Comparison of ENCODE assay signal across 15 mouse cellular contexts in the genomic region with DNA sequence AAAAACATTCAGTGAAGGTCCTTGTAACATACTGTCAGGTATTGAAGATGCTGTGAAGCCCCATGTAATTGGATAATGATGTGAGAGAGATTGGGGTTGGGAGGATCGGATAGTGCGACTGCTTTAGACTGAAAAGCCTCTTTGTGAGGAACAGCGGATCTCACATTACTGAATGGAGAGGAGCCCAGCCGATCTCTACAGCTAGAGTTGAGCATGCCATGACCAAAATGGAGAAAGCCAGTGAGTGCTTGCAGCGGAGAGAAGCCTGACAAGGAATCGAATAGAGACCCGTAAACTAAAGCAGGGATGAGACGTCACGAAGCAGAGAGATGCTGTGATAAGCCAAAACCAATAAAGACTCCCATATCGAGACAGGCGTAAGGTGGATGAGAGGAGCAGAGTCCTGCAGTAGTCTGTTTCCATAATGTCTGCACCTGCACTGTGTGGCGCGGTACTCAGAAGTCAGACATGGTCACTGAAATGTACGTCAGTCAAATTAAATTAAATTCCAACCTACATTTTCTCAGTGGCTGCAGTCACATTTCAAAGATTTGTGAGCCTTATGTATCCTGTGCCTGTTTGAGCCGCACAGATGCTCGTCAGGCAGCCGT. TPM values are rescaled to one million over a fixed set of nuclear protein-coding genes. Genes with fewer than 3 reads are reported as not detected.
DNase-seq lines count a peak whose midpoint lies in the region; ATAC-seq and TF ChIP-seq lines count a peak whose summit lies in the region.
"Had no signal": no experiment of that assay in that cellular context is flagged by ENCODE, and none has a peak within 500 bp of the region (broad histone marks: within the 10 kb centered on the region; RNA-seq: fewer than 3 reads in every experiment).

No protein-coding gene starts in this region.

- intact Hi-C loops in gastrocnemius, postnatal 36 days (cut with DNase I): no loop called here

- H3K4me3 ChIP-seq in neural tube, embryonic 12.5 days: no peak overlapping the region
- H3K4me3 ChIP-seq in hindbrain, embryonic 11.5 days (ENCODE audit: low read depth, low read length): no peak overlapping the region
- peak overlapping the region; percentile 15 for H3K4me3 ChIP-seq in midbrain, embryonic 12.5 days
- no peak overlapping the region for H3K4me3 ChIP-seq in lung, postnatal 0 days (ENCODE audit: low read depth, low read length)
- H3K4me3 ChIP-seq: gastrocnemius, adult 2 months; layer of hippocampus, adult 2 months had no signal

- no peaks in the 10 kb centered on the region for H3K9me3 ChIP-seq in neural tube, embryonic 12.5 days
- H3K9me3 ChIP-seq in hindbrain, embryonic 11.5 days (ENCODE audit: control insufficient read depth, low read length): peaks cover 4% of the 10 kb centered on the region; the same call in 1 of the 2 replicates
- H3K9me3 ChIP-seq in midbrain, embryonic 12.5 days: no peaks in the 10 kb centered on the region
- peaks cover 4% of the 10 kb centered on the region; the same call in 1 of the 2 replicates for H3K9me3 ChIP-seq in lung, postnatal 0 days (ENCODE audit: low read length)

- H3K9ac ChIP-seq in neural tube, embryonic 12.5 days: no peak overlapping the region
- no peak overlapping the region for H3K9ac ChIP-seq in hindbrain, embryonic 11.5 days (ENCODE audit: low read depth, low read length)
- peak overlapping the region; percentile 37; the same call in 1 of the 2 replicates for H3K9ac ChIP-seq in midbrain, embryonic 12.5 days (replicated peaks)
- no peak overlapping the region for H3K9ac ChIP-seq in lung, postnatal 0 days (replicated peaks; ENCODE audit: low read depth)

- no peak overlapping the region for H3K27ac ChIP-seq in neural tube, embryonic 12.5 days
- 0 out of 2 replicates have a peak overlapping the region, but pooled peaks have one; percentile 47 for H3K27ac ChIP-seq in hindbrain, embryonic 11.5 days (ENCODE audit: low read depth, low read length)
- peak overlapping the region; percentile 78 for H3K27ac ChIP-seq in midbrain, embryonic 12.5 days (replicated peaks)
- no peak overlapping the region for H3K27ac ChIP-seq in lung, postnatal 0 days (ENCODE audit: low read length)
- H3K27ac ChIP-seq: gastrocnemius, adult 2 months; layer of hippocampus, adult 2 months; macrophage had no signal

- no peak for TF ChIP-seq EP300 in lung, postnatal 0 days (IDR thresholded peaks at IDR 0.05)

- 62% methylated on average over 17 of the region's 17 CpGs for WGBS in neural tube, embryonic 12.5 days
- 64% methylated on average over 17 of the region's 17 CpGs for WGBS in hindbrain, embryonic 11.5 days
- 27% methylated on average over 17 of the region's 17 CpGs for WGBS in midbrain, embryonic 12.5 days
- 89% methylated on average over 17 of the region's 17 CpGs for WGBS in lung, postnatal 0 days

- DNase-seq in neural tube, embryonic 10.5 days (ENCODE audit: extremely low spot score, low spot score): no peak
- peak; percentile 20 for DNase-seq in hindbrain, embryonic 11.5 days (ENCODE audit: low spot score)
- DNase-seq in adrenal gland, postnatal 10 days: no peak
- DNase-seq in lung, postnatal 0 days (ENCODE audit: low spot score): no peak
- no peak for DNase-seq in spleen, postnatal 10 days (ENCODE audit: low spot score in 2 of 2)
- DNase-seq in gastrocnemius, postnatal 36 days: no peak
- DNase-seq: cerebellum, adult 8-10 months; gastrocnemius, adult 2 months; liver; lung, adult 2 months had no signal

- peaks cover 17% of the 10 kb centered on the region; the same call in 1 of the 2 replicates for H3K4me1 ChIP-seq in neural tube, embryonic 12.5 days
- no peaks in the 10 kb centered on the region; the same call in 1 of the 2 replicates for H3K4me1 ChIP-seq in hindbrain, embryonic 11.5 days (replicated peaks; ENCODE audit: control insufficient read depth, insufficient read depth, low read length)
- H3K4me1 ChIP-seq in midbrain, embryonic 12.5 days: peaks cover 23% of the 10 kb centered on the region
- no peaks in the 10 kb centered on the region for H3K4me1 ChIP-seq in lung, postnatal 0 days (ENCODE audit: insufficient read depth, low read depth, low read length)

- H3K27me3 ChIP-seq in neural tube, embryonic 12.5 days (replicated peaks): no peaks in the 10 kb centered on the region
- no peaks in the 10 kb centered on the region for H3K27me3 ChIP-seq in hindbrain, embryonic 11.5 days (ENCODE audit: control insufficient read depth, insufficient read depth, low read length)
- H3K27me3 ChIP-seq in midbrain, embryonic 12.5 days: no peaks in the 10 kb centered on the region
- H3K27me3 ChIP-seq in lung, postnatal 0 days (replicated peaks; ENCODE audit: insufficient read depth, low read length): no peaks in the 10 kb centered on the region

- no peak for TF ChIP-seq CTCF in lung, postnatal 0 days (IDR thresholded peaks at IDR 0.05)

- 0 out of 2 replicates have a peak overlapping the region, but pooled peaks have one; percentile 4 for H3K4me2 ChIP-seq in neural tube, embryonic 12.5 days (replicated peaks)
- H3K4me2 ChIP-seq in hindbrain, embryonic 11.5 days (replicated peaks; ENCODE audit: low read depth, low read length): 0 out of 2 replicates have a peak overlapping the region, but pooled peaks have one; percentile 5
- H3K4me2 ChIP-seq in midbrain, embryonic 12.5 days (replicated peaks): peak overlapping the region; percentile 45
- H3K4me2 ChIP-seq in lung, postnatal 0 days (replicated peaks; ENCODE audit: low read depth, low read length): no peak overlapping the region

- peak; percentile 50; the same call in 1 of the 2 replicates for ATAC-seq in neural tube, embryonic 12.5 days (ENCODE audit: low FRiP score, low read depth)
- ATAC-seq in hindbrain, embryonic 11.5 days (ENCODE audit: low FRiP score): peak; percentile 57; the same call in 1 of the 2 replicates
- peak; percentile 74 for ATAC-seq in midbrain, embryonic 12.5 days (ENCODE audit: low FRiP score, low read depth)
- no peak for ATAC-seq in lung, postnatal 0 days
- ATAC-seq: intestine, embryonic 16.5 days had no signal

- no peaks in the 10 kb centered on the region for H3K36me3 ChIP-seq in neural tube, embryonic 12.5 days
- no peaks in the 10 kb centered on the region for H3K36me3 ChIP-seq in hindbrain, embryonic 11.5 days (ENCODE audit: control insufficient read depth, insufficient read depth, low read length)
- no peaks in the 10 kb centered on the region for H3K36me3 ChIP-seq in midbrain, embryonic 12.5 days
- H3K36me3 ChIP-seq in lung, postnatal 0 days (ENCODE audit: insufficient read depth, low read length): no peaks in the 10 kb centered on the region

RNA-seq across cellular contexts. Expression of gene Ptpn13, which starts 22.9 kb away (rescaled TPM):
- 14.1 and 14.4 TPM in 2 replicates for polyA plus RNA-seq in neural tube, embryonic 12.5 days (2016; fragmentation: Nextera tagmentation; extraction: Ambion mirVana)
- polyA plus RNA-seq in hindbrain, embryonic 11.5 days (2014; fragmentation: Nextera tagmentation; extraction: Ambion mirVana): 15.2 and 19.3 TPM in 2 replicates
- 19.1 and 21.0 TPM in 2 replicates for polyA plus RNA-seq in midbrain, embryonic 12.5 days (2016; fragmentation: Nextera tagmentation; extraction: Ambion mirVana)
- total RNA-seq in adrenal gland, postnatal 10 days (2021): 10 to 100 TPM; 16.3 to 17.4 TPM
- 8.9 and 9.4 TPM in 2 replicates for polyA plus RNA-seq in lung, postnatal 0 days (2015; fragmentation: Nextera tagmentation; extraction: Ambion mirVana)
- total RNA-seq in gastrocnemius, postnatal 36 days (2021): 1 to 10 TPM; 2.3 to 2.4 TPM
- polyA plus RNA-seq: macrophage had no signal

Comparison
In these comparisons a context has a peak if more than half of its experiments do, and no peak if none do; other contexts are left out.
1. H3K27ac ChIP-seq: peak in hindbrain, embryonic 11.5 days (single experiment) and midbrain, embryonic 12.5 days (single experiment); none in neural tube, embryonic 12.5 days (single experiment) and lung, postnatal 0 days (single experiment).